Mouse (Mus musculus): ENCODE data around the gene Ugt1a6b. TPM values are rescaled to one million over a fixed set of nuclear protein-coding genes. Genes with fewer than 3 reads are reported as not detected.

Ugt1a6b gene
- total RNA-seq, 2 experiments from 2014 or later: 0.81 to 0.87 TPM

- peak; percentile 72 for DNase-seq
Observed at GRCm38 (mm10) chr1:88262255-88262654, 159.2 kb downstream of the Ugt1a6b start.

GRCm38 (mm10) chr1:88262961-88263360 is 159.9 kb downstream of the Ugt1a6b start:
- no peak for DNase-seq

GRCm38 (mm10) chr1:88263778-88264177 is 160.7 kb downstream of the Ugt1a6b start:
- DNase-seq: no peak

GRCm38 (mm10) chr1:88264237-88264868 is 161.3 kb downstream of the Ugt1a6b start:
- no peak for DNase-seq

GRCm38 (mm10) chr1:88264869-88265240 is 161.8 kb downstream of the Ugt1a6b start:
- DNase-seq: peak; percentile 69

GRCm38 (mm10) chr1:88266123-88266522 is 163.1 kb downstream of the Ugt1a6b start:
- DNase-seq: peak; percentile 15

- no peak for DNase-seq
Observed at GRCm38 (mm10) chr1:88267489-88267888, 164.4 kb downstream of the Ugt1a6b start.

GRCm38 (mm10) chr1:88268070-88268469 is 165.0 kb downstream of the Ugt1a6b start:
- peak; percentile 15 for DNase-seq

Other genes with a start within 250 kb of the Ugt1a6b start
- 10 to 100 TPM; 37.5 to 44.6 TPM for gene Dgkd, start 250.0 kb upstream of the Ugt1a6b start, total RNA-seq (2021)
- 10 to 100 TPM; 13.0 to 20.0 TPM for gene Usp40, start 94.7 kb upstream of the Ugt1a6b start, total RNA-seq (2021)
- gene Ugt1a10, start 47.9 kb upstream of the Ugt1a6b start, total RNA-seq (2021): not detected
- not detected for gene Ugt1a9, start 32.5 kb upstream of the Ugt1a6b start, total RNA-seq (2021)
- gene Ugt1a8, start 15.4 kb upstream of the Ugt1a6b start, total RNA-seq (2021): not detected
- gene Ugt1a7c, start 8.2 kb upstream of the Ugt1a6b start, total RNA-seq (2021): 1 to 10 TPM; 1.1 to 1.6 TPM
- gene Ugt1a6a, start 31.6 kb downstream of the Ugt1a6b start, total RNA-seq (2021): 1 to 10 TPM in 1 of 2 experiments, under 1 TPM in 1; 0.90 to 1.4 TPM
- under 1 TPM in 1 of 2 experiments, not detected in 1; 0.18 TPM for gene Ugt1a5, start 62.8 kb downstream of the Ugt1a6b start, total RNA-seq (2021)
- gene Ugt1a2, start 97.3 kb downstream of the Ugt1a6b start, total RNA-seq (2021): under 1 TPM in 1 of 2 experiments, not detected in 1; 0.18 TPM
- gene Dnajb3, start 102.5 kb downstream of the Ugt1a6b start, total RNA-seq (2021): 1 to 10 TPM in 1 of 2 experiments, under 1 TPM in 1; 0.75 to 1.1 TPM
- not detected for gene Ugt1a1, start 108.7 kb downstream of the Ugt1a6b start, total RNA-seq (2021)
- gene Mroh2a, start 123.7 kb downstream of the Ugt1a6b start, total RNA-seq (2021): under 1 TPM in 1 of 2 experiments, not detected in 1; 0.34 TPM
- 10 to 100 TPM; 29.0 to 47.9 TPM for gene Hjurp, start 174.4 kb downstream of the Ugt1a6b start, total RNA-seq (2021)
- not detected for gene Trpm8, start 174.4 kb downstream of the Ugt1a6b start, total RNA-seq (2021)

Measured in gastrocnemius, postnatal 10 days (tissue).